In genomic region chr17:34295891-34296794, GRCm38 (mm10) we compare ENCODE assay signal across 9 mouse cellular contexts. TPM values are rescaled to one million over a fixed set of nuclear protein-coding genes. Genes with fewer than 3 reads are reported as not detected.
DNase-seq lines count a peak whose midpoint lies in the region; ATAC-seq and TF ChIP-seq lines count a peak whose summit lies in the region.
"Had no signal": no experiment of that assay in that cellular context is flagged by ENCODE, and none has a peak within 500 bp of the region (broad histone marks: within the 10 kb centered on the region; RNA-seq: fewer than 3 reads in every experiment).

No protein-coding gene starts in this region.

- no peaks in the 10 kb centered on the region for H3K9me3 ChIP-seq in forebrain, embryonic 16.5 days (ENCODE audit: control insufficient read depth, low read length)
- no peaks in the 10 kb centered on the region for H3K9me3 ChIP-seq in limb, embryonic 11.5 days (ENCODE audit: control insufficient read depth, low read length)
- H3K9me3 ChIP-seq in midbrain, embryonic 14.5 days (ENCODE audit: control insufficient read depth, low read length): no peaks in the 10 kb centered on the region
- no peaks in the 10 kb centered on the region for H3K9me3 ChIP-seq in stomach, postnatal 0 days (ENCODE audit: control insufficient read depth, low read length)
- H3K9me3 ChIP-seq: G1E had no signal

- H3K27me3 ChIP-seq in forebrain, embryonic 16.5 days (replicated peaks; ENCODE audit: control insufficient read depth, insufficient read depth, low read length): no peaks in the 10 kb centered on the region
- no peaks in the 10 kb centered on the region for H3K27me3 ChIP-seq in limb, embryonic 11.5 days (ENCODE audit: control insufficient read depth, insufficient read depth, low read length)
- no peaks in the 10 kb centered on the region for H3K27me3 ChIP-seq in midbrain, embryonic 14.5 days (ENCODE audit: control insufficient read depth, insufficient read depth, low read length)
- H3K27me3 ChIP-seq in stomach, postnatal 0 days (ENCODE audit: control insufficient read depth, insufficient read depth, low read length): no peaks in the 10 kb centered on the region

- DNase-seq in frontal cortex, postnatal 14 days (ENCODE audit: low spot score in 2 of 2): no peak
- peak; percentile 37 for DNase-seq in adrenal gland, postnatal 14 days
- DNase-seq in induced T-regulatory cell, adult 2 months (ENCODE audit: low read depth): peak; percentile 95
- DNase-seq in limb, embryonic 11.5 days (ENCODE audit: low spot score): peak; percentile 48
- DNase-seq in midbrain, embryonic 14.5 days: peak; percentile 94
- DNase-seq in stomach, postnatal 0 days (ENCODE audit: low spot score): no peak

- peak overlapping the region; percentile 29; the same call in 1 of the 2 replicates for H3K9ac ChIP-seq in forebrain, embryonic 16.5 days (replicated peaks; ENCODE audit: low read depth, low read length)
- H3K9ac ChIP-seq in limb, embryonic 11.5 days (ENCODE audit: low read length): no peak overlapping the region
- peak overlapping the region; percentile 54 for H3K9ac ChIP-seq in midbrain, embryonic 14.5 days (replicated peaks; ENCODE audit: low read length)
- no peak overlapping the region for H3K9ac ChIP-seq in stomach, postnatal 0 days (ENCODE audit: low read length)

- peak overlapping the region; percentile 44 for H3K4me3 ChIP-seq in forebrain, embryonic 16.5 days (replicated peaks; ENCODE audit: low read length)
- H3K4me3 ChIP-seq in limb, embryonic 11.5 days (ENCODE audit: low read depth, low read length): no peak overlapping the region
- H3K4me3 ChIP-seq in midbrain, embryonic 14.5 days (replicated peaks; ENCODE audit: low read depth, low read length): peak overlapping the region; percentile 37
- 0 out of 2 replicates have a peak overlapping the region, but pooled peaks have one; percentile 18 for H3K4me3 ChIP-seq in stomach, postnatal 0 days (ENCODE audit: low read depth, low read length)

- peak; percentile 93 for ATAC-seq in frontal cortex, adult (ENCODE audit: low TSS enrichment)
- peak; percentile 90 for ATAC-seq in forebrain, embryonic 16.5 days
- no peak for ATAC-seq in limb, embryonic 11.5 days (ENCODE audit: insufficient number of reproducible peaks, low FRiP score, low TSS enrichment, low read depth)
- ATAC-seq in midbrain, embryonic 14.5 days (ENCODE audit: low FRiP score, low TSS enrichment): peak; percentile 83
- ATAC-seq in stomach, postnatal 0 days (ENCODE audit: low FRiP score, low TSS enrichment): peak; percentile 80

- no peaks in the 10 kb centered on the region for H3K36me3 ChIP-seq in forebrain, embryonic 16.5 days (ENCODE audit: control insufficient read depth, insufficient read depth)
- H3K36me3 ChIP-seq in limb, embryonic 11.5 days (ENCODE audit: control insufficient read depth, insufficient read depth, low read length): no peaks in the 10 kb centered on the region
- H3K36me3 ChIP-seq in midbrain, embryonic 14.5 days (ENCODE audit: control insufficient read depth, insufficient read depth, low read length): no peaks in the 10 kb centered on the region
- no peaks in the 10 kb centered on the region for H3K36me3 ChIP-seq in stomach, postnatal 0 days (ENCODE audit: control insufficient read depth, insufficient read depth, low read length)
- H3K36me3 ChIP-seq: G1E had no signal

- peak overlapping the region; percentile 63 for H3K4me2 ChIP-seq in forebrain, embryonic 16.5 days (ENCODE audit: low read length)
- peak overlapping the region; percentile 42 for H3K4me2 ChIP-seq in limb, embryonic 11.5 days (ENCODE audit: low read depth, severe bottlenecking)
- H3K4me2 ChIP-seq in midbrain, embryonic 14.5 days (ENCODE audit: low read length): peak overlapping the region; percentile 57
- peak overlapping the region; percentile 41 for H3K4me2 ChIP-seq in stomach, postnatal 0 days (replicated peaks; ENCODE audit: low read depth)

- H3K27ac ChIP-seq in forebrain, embryonic 16.5 days (ENCODE audit: low read length): no peak overlapping the region
- H3K27ac ChIP-seq in limb, embryonic 11.5 days (replicated peaks; ENCODE audit: low read depth, low read length): no peak overlapping the region
- H3K27ac ChIP-seq in midbrain, embryonic 14.5 days (replicated peaks; ENCODE audit: low read depth, low read length): peak overlapping the region; percentile 72
- no peak overlapping the region for H3K27ac ChIP-seq in stomach, postnatal 0 days (replicated peaks)

- no peak for TF ChIP-seq EP300 in stomach, postnatal 0 days (optimal IDR thresholded peaks at IDR 0.05)

- no peak for TF ChIP-seq CTCF in stomach, postnatal 0 days (IDR thresholded peaks at IDR 0.05; ENCODE audit: low read depth)

- 20% methylated on average over 23 of the region's 23 CpGs for WGBS in forebrain, embryonic 16.5 days
- 25% methylated on average over 23 of the region's 23 CpGs for WGBS in limb, embryonic 11.5 days
- 20% methylated on average over 23 of the region's 23 CpGs for WGBS in midbrain, embryonic 14.5 days
- 25% methylated on average over 23 of the region's 23 CpGs for WGBS in stomach, postnatal 0 days

- peaks cover 6% of the 10 kb centered on the region; the same call in 1 of the 2 replicates for H3K4me1 ChIP-seq in forebrain, embryonic 16.5 days (replicated peaks; ENCODE audit: control insufficient read depth, insufficient read depth, low read length)
- 0 out of 2 replicates have a peak, but pooled peaks cover 3% of the 10 kb centered on the region for H3K4me1 ChIP-seq in limb, embryonic 11.5 days (ENCODE audit: control insufficient read depth, insufficient read depth, low read length)
- H3K4me1 ChIP-seq in midbrain, embryonic 14.5 days (ENCODE audit: control insufficient read depth, insufficient read depth, low read length): peaks cover 5% of the 10 kb centered on the region; the same call in 1 of the 2 replicates
- H3K4me1 ChIP-seq in stomach, postnatal 0 days (replicated peaks; ENCODE audit: control insufficient read depth, insufficient read depth): no peaks in the 10 kb centered on the region

RNA-seq across cellular contexts. Expression of gene H2-Aa, which starts 8.5 kb away (rescaled TPM):
- total RNA-seq in adrenal gland, postnatal 14 days (2021): 21.7 and 108 TPM in 2 replicates
- polyA plus RNA-seq in forebrain, embryonic 16.5 days (2015; fragmentation: Nextera tagmentation; extraction: Ambion mirVana): not detected in 2 replicates
- polyA plus RNA-seq in limb, embryonic 11.5 days (2014; fragmentation: Nextera tagmentation; extraction: Ambion mirVana): not detected in 2 replicates
- polyA plus RNA-seq in midbrain, embryonic 14.5 days (2014; fragmentation: Nextera tagmentation; extraction: Ambion mirVana): 0.83 TPM in 1 of 2 replicates, not detected in the other
- 6.8 and 8.2 TPM in 2 replicates for polyA plus RNA-seq in stomach, postnatal 0 days (2015; fragmentation: Nextera tagmentation; extraction: Ambion mirVana)
- total RNA-seq: G1E had no signal
- polyA plus RNA-seq: G1E had no signal

RNA-seq across cellular contexts. Expression of gene H2-Eb1, which starts 9.5 kb away (rescaled TPM):
- total RNA-seq in adrenal gland, postnatal 14 days (2021): 22.8 and 92.3 TPM in 2 replicates
- 0.82 and 1.0 TPM in 2 replicates for polyA plus RNA-seq in forebrain, embryonic 16.5 days (2015; fragmentation: Nextera tagmentation; extraction: Ambion mirVana)
- 1.1 and 2.1 TPM in 2 replicates for polyA plus RNA-seq in limb, embryonic 11.5 days (2014; fragmentation: Nextera tagmentation; extraction: Ambion mirVana)
- 2.4 and 2.7 TPM in 2 replicates for polyA plus RNA-seq in midbrain, embryonic 14.5 days (2014; fragmentation: Nextera tagmentation; extraction: Ambion mirVana)
- polyA plus RNA-seq in stomach, postnatal 0 days (2015; fragmentation: Nextera tagmentation; extraction: Ambion mirVana): 5.6 and 6.7 TPM in 2 replicates
- total RNA-seq: G1E had no signal
- polyA plus RNA-seq: G1E had no signal

RNA-seq across cellular contexts. Expression of gene H2-Eb2, which starts 29.3 kb away (rescaled TPM):
- total RNA-seq in adrenal gland, postnatal 14 days (2021): 1.1 TPM in 1 of 2 replicates, not detected in the other
- polyA plus RNA-seq in forebrain, embryonic 16.5 days (2015; fragmentation: Nextera tagmentation; extraction: Ambion mirVana): not detected in 2 replicates
- polyA plus RNA-seq in limb, embryonic 11.5 days (2014; fragmentation: Nextera tagmentation; extraction: Ambion mirVana): 0.07 and 0.10 TPM in 2 replicates
- 0.16 TPM in 1 of 2 replicates, not detected in the other for polyA plus RNA-seq in midbrain, embryonic 14.5 days (2014; fragmentation: Nextera tagmentation; extraction: Ambion mirVana)
- polyA plus RNA-seq in stomach, postnatal 0 days (2015; fragmentation: Nextera tagmentation; extraction: Ambion mirVana): not detected in 2 replicates
- polyA plus RNA-seq: G1E had no signal

RNA-seq across cellular contexts. Expression of gene H2-Ab1, which starts 38.7 kb away (rescaled TPM):
- total RNA-seq in adrenal gland, postnatal 14 days (2021): 19.8 and 71.0 TPM in 2 replicates
- 0.53 and 0.95 TPM in 2 replicates for polyA plus RNA-seq in forebrain, embryonic 16.5 days (2015; fragmentation: Nextera tagmentation; extraction: Ambion mirVana)
- polyA plus RNA-seq in limb, embryonic 11.5 days (2014; fragmentation: Nextera tagmentation; extraction: Ambion mirVana): 3.7 and 4.5 TPM in 2 replicates
- 1.1 and 2.0 TPM in 2 replicates for polyA plus RNA-seq in midbrain, embryonic 14.5 days (2014; fragmentation: Nextera tagmentation; extraction: Ambion mirVana)
- polyA plus RNA-seq in stomach, postnatal 0 days (2015; fragmentation: Nextera tagmentation; extraction: Ambion mirVana): 19.3 and 20.1 TPM in 2 replicates

RNA-seq across cellular contexts. Expression of gene H2-Ob, which starts 57.4 kb away (rescaled TPM):
- 1.3 and 16.6 TPM in 2 replicates for total RNA-seq in adrenal gland, postnatal 14 days (2021)
- 0.15 and 0.28 TPM in 2 replicates for polyA plus RNA-seq in forebrain, embryonic 16.5 days (2015; fragmentation: Nextera tagmentation; extraction: Ambion mirVana)
- polyA plus RNA-seq in limb, embryonic 11.5 days (2014; fragmentation: Nextera tagmentation; extraction: Ambion mirVana): not detected in 2 replicates
- polyA plus RNA-seq in midbrain, embryonic 14.5 days (2014; fragmentation: Nextera tagmentation; extraction: Ambion mirVana): not detected in 2 replicates
- polyA plus RNA-seq in stomach, postnatal 0 days (2015; fragmentation: Nextera tagmentation; extraction: Ambion mirVana): 0.13 and 0.16 TPM in 2 replicates
- polyA plus RNA-seq: G1E had no signal

Comparison
In these comparisons a context has a peak if more than half of its experiments do, and no peak if none do; other contexts are left out.
1. DNase-seq: peak in adrenal gland, postnatal 14 days (single experiment), induced T-regulatory cell, adult 2 months (single experiment), limb, embryonic 11.5 days (single experiment) and midbrain, embryonic 14.5 days (single experiment); none in frontal cortex, postnatal 14 days (0 of 2) and stomach, postnatal 0 days (single experiment).
2. H3K9ac ChIP-seq: peak in forebrain, embryonic 16.5 days (single experiment) and midbrain, embryonic 14.5 days (single experiment); none in limb, embryonic 11.5 days (single experiment) and stomach, postnatal 0 days (single experiment).
3. Peak in every context shown above with its lines, with median percentiles within 50 percentile points of each other: H3K4me2 ChIP-seq.